Mouse (Mus musculus) liver, embryonic 14.5 days (tissue): ENCODE measurements around the gene Mpdu1. TPM values are rescaled to one million over a fixed set of nuclear protein-coding genes. Genes with fewer than 3 reads are reported as not detected.

Experiments used
- ATAC-seq: fragments of 200-750 bp; cut with Nextera tagmentation; 2 replicates; pipeline ENCODE4 v1.8.0; 2017; ENCODE audit warnings: moderate number of reproducible peaks, mild to moderate bottlenecking, moderate library complexity; ENCODE audit not compliant: insufficient read depth
- DNase-seq, 3 experiments: peaks; one replicate each; pipeline ENCODE4 v3.0.0-alpha.2; 2012 to 2013; ENCODE audit warnings: low read depth in 3 of 3, low spot score in 3 of 3
- H3K27ac ChIP-seq: fragments of 300-500 bp; sonication (generic); 2 replicates; pipeline ENCODE4 v1.5.1; 2014; ENCODE audit warnings: moderate library complexity, mild to moderate bottlenecking, control low read depth, inconsistent platforms
- H3K27me3 ChIP-seq: fragments of 300-500 bp; sonication (generic); 2 replicates; pipeline ENCODE4 v1.6.1; 2014; ENCODE audit warnings: mild to moderate bottlenecking, low read length, moderate library complexity; ENCODE audit not compliant: control insufficient read depth, insufficient read depth
- H3K36me3 ChIP-seq: fragments of 300-500 bp; sonication (generic); replicated peaks from 2 replicates; pipeline ENCODE4 v1.6.1; 2014; ENCODE audit warnings: low read depth; ENCODE audit not compliant: control insufficient read depth, insufficient read depth
- H3K4me1 ChIP-seq, 2 experiments: fragments of 200-500 bp in 1 of 2; fragments of 300-500 bp in 1 of 2; sonication (generic) in 1 of 2; replicated peaks; 2 replicates each; pipeline ENCODE4 v1.6.1; 2012 to 2014; ENCODE audit warnings: antibody characterized with exemption in 1 of 2, inconsistent platforms in 1 of 2, low read length in 1 of 2; ENCODE audit not compliant: control insufficient read depth in 2 of 2, insufficient read depth in 2 of 2
- H3K4me2 ChIP-seq: fragments of 300-500 bp; sonication (generic); 2 replicates; pipeline ENCODE4 v1.6.1; 2014; ENCODE audit warnings: low read depth, mild to moderate bottlenecking, control low read depth, moderate library complexity
- H3K4me3 ChIP-seq, 2 experiments: fragments of 200-500 bp in 1 of 2; fragments of 300-500 bp in 1 of 2; sonication (generic) in 1 of 2; 2 replicates each; pipeline ENCODE4 v1.5.1; 2012 to 2014; ENCODE audit warnings: low read depth in 2 of 2, low read length in 2 of 2, mild to moderate bottlenecking in 2 of 2, control low read depth in 1 of 2, inconsistent platforms in 1 of 2, moderate library complexity in 1 of 2; ENCODE audit not compliant: insufficient read depth in 1 of 2
- H3K9ac ChIP-seq: fragments of 300-500 bp; sonication (generic); replicated peaks from 2 replicates; pipeline ENCODE4 v1.6.1; 2014; ENCODE audit warnings: mild to moderate bottlenecking, control low read depth, moderate library complexity
- H3K9me3 ChIP-seq: fragments of 300-500 bp; sonication (generic); 2 replicates; pipeline ENCODE4 v1.6.1; 2016; ENCODE audit warnings: low read length, mixed read lengths; ENCODE audit not compliant: control insufficient read depth
- CTCF ChIP-seq: IDR thresholded peaks from 2 replicates; pipeline ENCODE4 v1.5.1; 2016; ENCODE audit warnings: antibody characterized with exemption, low read depth, control low read depth
- EP300 ChIP-seq: IDR thresholded peaks from 2 replicates; pipeline ENCODE4 v1.6.1; 2016; ENCODE audit warnings: antibody characterized with exemption, low read depth
- WGBS: fragments of 180-500 bp; shearing (Covaris S2); extraction: QIAGEN DNeasy Blood & Tissue Kit; methylation state at CpG from one replicate; pipeline ENCODE4 v1.1.7; 2014; ENCODE audit not compliant: insufficient replicate concordance; 5-methylcytosine and 5-hydroxymethylcytosine counted together
- polyA plus RNA-seq, 2 experiments: library from polyadenylated mRNA; depleted of rRNA in 1 of 2; stranded (reverse) in 1 of 2; unstranded in 1 of 2; fragments of >200 nt; fragmentation: Nextera tagmentation in 1 of 2; extraction: Ambion mirVana in 1 of 2; gene quantifications; 2 replicates each; pipeline versions ENCODE4 v1.2.1 to v1.2.3; 2012 to 2014

Gene Mpdu1
- polyA plus RNA-seq, 2 experiments: 16.0 to 40.4 TPM

GRCm38 (mm10) chr11:69657462-69657881 is 5.0 kb downstream of the Mpdu1 start:
- 75% methylated on average over 15 of the region's 15 CpGs for WGBS
- H3K36me3 ChIP-seq: peaks cover 25% of the 10 kb centered on the region
- H3K9me3 ChIP-seq: no peaks in the 10 kb centered on the region
- DNase-seq: no peak
- H3K4me3 ChIP-seq: no peak overlapping the region
- TF ChIP-seq EP300 (no peak), CTCF (no peak)
- ATAC-seq: no peak
- no peaks in the 10 kb centered on the region for H3K27me3 ChIP-seq
- H3K27ac ChIP-seq: no peak overlapping the region
- no peak overlapping the region for H3K4me2 ChIP-seq
- peaks cover 13 to 17% of the 10 kb centered on the region in 2 experiments for H3K4me1 ChIP-seq
- no peak overlapping the region for H3K9ac ChIP-seq

- Histone ChIP-seq H3K27ac (no peak overlapping the region), H3K27me3 (no peaks in the 10 kb centered on the region), H3K4me1 (peaks cover 13 to 17% of the 10 kb centered on the region in 2 experiments), H3K9me3 (no peaks in the 10 kb centered on the region), H3K4me3 (no peak overlapping the region), H3K9ac (no peak overlapping the region), H3K36me3 (peaks cover 30% of the 10 kb centered on the region), H3K4me2 (no peak overlapping the region)
- no peak for ATAC-seq
- TF ChIP-seq EP300 (no peak), CTCF (peak; percentile 88)
- 49% methylated on average over 10 of the region's 10 CpGs for WGBS
- no peak for DNase-seq
Measured at GRCm38 (mm10) chr11:69656617-69657461, 5.6 kb downstream of the Mpdu1 start.

- Histone ChIP-seq H3K9me3 (no peaks in the 10 kb centered on the region), H3K27ac (no peak overlapping the region), H3K4me1 (peaks cover 6 to 9% of the 10 kb centered on the region in 2 experiments), H3K27me3 (no peaks in the 10 kb centered on the region), H3K9ac (no peak overlapping the region), H3K4me2 (no peak overlapping the region), H3K4me3 (no peak overlapping the region), H3K36me3 (peaks cover 38% of the 10 kb centered on the region)
- 86% methylated on average over 5 of the region's 5 CpGs for WGBS
- DNase-seq: no peak
- no peak for ATAC-seq
- no peak for TF ChIP-seq CTCF
Measured at GRCm38 (mm10) chr11:69656065-69656455, 6.4 kb downstream of the Mpdu1 start.

GRCm38 (mm10) chr11:69655264-69656064 is 7.0 kb downstream of the Mpdu1 start, which contains the start of gene Sox15:
TSS of gene Sox15 (plus strand) at chr11:69655314.
- Histone ChIP-seq H3K4me1 (peaks cover 3 to 9% of the 10 kb centered on the region in 2 experiments), H3K4me2 (no peak within 1 kb of the TSS), H3K27ac (no peak within 1 kb of the TSS), H3K9me3 (no peaks in the 10 kb centered on the region), H3K4me3 (no peak within 1 kb of the TSS), H3K36me3 (peaks cover 44% of the 10 kb centered on the region), H3K27me3 (no peaks in the 10 kb centered on the region), H3K9ac (no peak within 1 kb of the TSS)
- TF ChIP-seq EP300: no peak
- peak; percentile 86 for TF ChIP-seq CTCF
- ATAC-seq (peak; percentile 51; the same call in 1 of the 2 replicates), DNase-seq (peak in 1 of 3 experiments; percentile 45)
- 41% methylated on average over 34 of the region's 34 CpGs for WGBS

GRCm38 (mm10) chr11:69654760-69655159 is 7.7 kb downstream of the Mpdu1 start:
- no peak for DNase-seq
- Histone ChIP-seq H3K4me3 (no peak overlapping the region), H3K9ac (no peak overlapping the region), H3K36me3 (peaks cover 51% of the 10 kb centered on the region), H3K4me1 (peaks cover 3 to 9% of the 10 kb centered on the region in 2 experiments), H3K9me3 (no peaks in the 10 kb centered on the region), H3K4me2 (no peak overlapping the region), H3K27ac (no peak overlapping the region), H3K27me3 (no peaks in the 10 kb centered on the region)
- ATAC-seq: no peak
- WGBS: 39% methylated on average over 9 of the region's 9 CpGs
- TF ChIP-seq CTCF (no peak), EP300 (no peak)
